Comparison of ENCODE assay signal across 8 mouse cellular contexts in the genomic region with DNA sequence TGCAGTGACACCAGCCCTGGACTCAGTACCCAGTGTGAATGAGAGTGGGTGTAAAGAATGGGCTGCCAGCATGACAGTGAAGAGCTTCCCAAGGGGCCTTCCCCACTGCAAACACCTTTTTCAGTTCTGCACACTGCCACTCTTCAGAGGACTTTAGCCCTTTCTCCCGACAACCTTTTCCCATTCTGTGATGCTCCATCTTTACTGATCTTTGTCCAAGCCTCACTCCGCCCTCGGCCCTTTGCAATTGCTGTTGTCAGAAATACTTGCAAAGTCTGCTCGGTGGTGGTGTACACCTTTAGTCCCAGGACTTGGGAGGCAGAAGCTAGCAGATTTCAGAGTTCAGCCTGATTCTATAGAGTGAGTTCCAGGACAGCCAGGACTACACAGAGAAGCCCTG. TPM values are rescaled to one million over a fixed set of nuclear protein-coding genes. Genes with fewer than 3 reads are reported as not detected.
DNase-seq lines count a peak whose midpoint lies in the region; ATAC-seq and TF ChIP-seq lines count a peak whose summit lies in the region.
"Had no signal": no experiment of that assay in that cellular context is flagged by ENCODE, and none has a peak within 500 bp of the region (broad histone marks: within the 10 kb centered on the region; RNA-seq: fewer than 3 reads in every experiment).

No protein-coding gene starts in this region.

- 81% methylated on average over 4 of the region's 4 CpGs for WGBS in lung, embryonic 15.5 days
- WGBS in hindbrain, embryonic 11.5 days, result 81% methylated on average over 4 of the region's 4 CpGs
- 90% methylated on average over 4 of the region's 4 CpGs for WGBS in limb, embryonic 14.5 days
- WGBS in stomach, embryonic 15.5 days, result 80% methylated on average over 4 of the region's 4 CpGs

- ATAC-seq in lung, embryonic 15.5 days (ENCODE audit: borderline replicate concordance, extremely low read depth, low FRiP score, low TSS enrichment), result no peak
- no peak for ATAC-seq in hindbrain, embryonic 11.5 days (ENCODE audit: low FRiP score)
- ATAC-seq in limb, embryonic 14.5 days (ENCODE audit: low FRiP score, low read depth), result no peak
- ATAC-seq in stomach, embryonic 15.5 days (ENCODE audit: insufficient read depth, low FRiP score, low read depth), result no peak

- peaks cover 33% of the 10 kb centered on the region for H3K4me1 ChIP-seq in lung, embryonic 15.5 days
- peaks cover 2% of the 10 kb centered on the region; the same call in 1 of the 2 replicates for H3K4me1 ChIP-seq in hindbrain, embryonic 11.5 days (replicated peaks; ENCODE audit: control insufficient read depth, insufficient read depth, low read length)
- H3K4me1 ChIP-seq in limb, embryonic 14.5 days (ENCODE audit: control insufficient read depth, insufficient read depth, low read length), result peaks cover 9% of the 10 kb centered on the region
- peaks cover 28% of the 10 kb centered on the region for H3K4me1 ChIP-seq in stomach, embryonic 15.5 days

- no peaks in the 10 kb centered on the region for H3K9me3 ChIP-seq in lung, embryonic 15.5 days
- no peaks in the 10 kb centered on the region for H3K9me3 ChIP-seq in hindbrain, embryonic 11.5 days (ENCODE audit: control insufficient read depth, low read length)
- no peaks in the 10 kb centered on the region for H3K9me3 ChIP-seq in limb, embryonic 14.5 days (ENCODE audit: control insufficient read depth, low read length)
- no peaks in the 10 kb centered on the region for H3K9me3 ChIP-seq in stomach, embryonic 15.5 days

- H3K9ac ChIP-seq in lung, embryonic 15.5 days, result peak overlapping the region; percentile 59; the same call in 1 of the 2 replicates
- H3K9ac ChIP-seq in hindbrain, embryonic 11.5 days (ENCODE audit: low read depth, low read length), result no peak overlapping the region
- 0 out of 2 replicates have a peak overlapping the region, but pooled peaks have one; percentile 63 for H3K9ac ChIP-seq in limb, embryonic 14.5 days (ENCODE audit: low read depth, low read length, severe bottlenecking)
- H3K9ac ChIP-seq in stomach, embryonic 15.5 days, result no peak overlapping the region

- peak overlapping the region; percentile 59; the same call in 1 of the 2 replicates for H3K4me3 ChIP-seq in lung, embryonic 15.5 days
- no peak overlapping the region for H3K4me3 ChIP-seq in hindbrain, embryonic 11.5 days (ENCODE audit: low read depth, low read length)
- no peak overlapping the region for H3K4me3 ChIP-seq in limb, embryonic 14.5 days (replicated peaks; ENCODE audit: low read length)
- H3K4me3 ChIP-seq in stomach, embryonic 15.5 days (replicated peaks), result peak overlapping the region; percentile 85; the same call in 1 of the 2 replicates

- H3K36me3 ChIP-seq in lung, embryonic 15.5 days, result peaks cover 7% of the 10 kb centered on the region
- peaks cover under 1% of the 10 kb centered on the region; the same call in 1 of the 2 replicates for H3K36me3 ChIP-seq in hindbrain, embryonic 11.5 days (ENCODE audit: control insufficient read depth, insufficient read depth, low read length)
- peaks cover 10% of the 10 kb centered on the region for H3K36me3 ChIP-seq in limb, embryonic 14.5 days (ENCODE audit: control insufficient read depth, insufficient read depth, low read length)
- peaks cover 11% of the 10 kb centered on the region; the same call in 1 of the 2 replicates for H3K36me3 ChIP-seq in stomach, embryonic 15.5 days

- no peaks in the 10 kb centered on the region for H3K27me3 ChIP-seq in lung, embryonic 15.5 days
- no peaks in the 10 kb centered on the region for H3K27me3 ChIP-seq in hindbrain, embryonic 11.5 days (ENCODE audit: control insufficient read depth, insufficient read depth, low read length)
- H3K27me3 ChIP-seq in limb, embryonic 14.5 days (ENCODE audit: control insufficient read depth, insufficient read depth, low read length), result no peaks in the 10 kb centered on the region
- no peaks in the 10 kb centered on the region for H3K27me3 ChIP-seq in stomach, embryonic 15.5 days (replicated peaks)

- H3K4me2 ChIP-seq in lung, embryonic 15.5 days, result peak overlapping the region; percentile 83
- 0 out of 2 replicates have a peak overlapping the region, but pooled peaks have one; percentile 69 for H3K4me2 ChIP-seq in hindbrain, embryonic 11.5 days (replicated peaks; ENCODE audit: low read depth, low read length)
- no peak overlapping the region for H3K4me2 ChIP-seq in limb, embryonic 14.5 days (replicated peaks; ENCODE audit: low read depth, low read length, severe bottlenecking)
- H3K4me2 ChIP-seq in stomach, embryonic 15.5 days, result peak overlapping the region; percentile 75

- H3K27ac ChIP-seq in lung, embryonic 15.5 days, result no peak overlapping the region
- no peak overlapping the region for H3K27ac ChIP-seq in hindbrain, embryonic 11.5 days (ENCODE audit: low read depth, low read length)
- no peak overlapping the region for H3K27ac ChIP-seq in limb, embryonic 14.5 days (replicated peaks; ENCODE audit: low read depth, low read length)
- no peak overlapping the region for H3K27ac ChIP-seq in stomach, embryonic 15.5 days

- no peak for DNase-seq in lung, adult 18-20 months
- no peak for DNase-seq in hindbrain, embryonic 11.5 days (ENCODE audit: low spot score)
- no peak for DNase-seq in limb, embryonic 14.5 days (ENCODE audit: low spot score)
- no peak for DNase-seq in gastrocnemius, postnatal 25 days
- DNase-seq in urinary bladder, postnatal 10 days (ENCODE audit: low spot score), result no peak
- DNase-seq: thymus, adult 18-20 months had no signal

- TF ChIP-seq POLR2A in limb, embryonic 14.5 days (IDR thresholded peaks at IDR 0.05; ENCODE audit: borderline replicate concordance, extremely low read depth, insufficient read depth, insufficient read length), result no peak

RNA-seq across cellular contexts. Expression of gene Lamtor2, which starts 1.3 kb away (rescaled TPM):
- polyA plus RNA-seq in lung, embryonic 15.5 days (2015; fragmentation: Nextera tagmentation; extraction: Ambion mirVana), result 165 and 178 TPM in 2 replicates
- polyA plus RNA-seq in hindbrain, embryonic 11.5 days (2014; fragmentation: Nextera tagmentation; extraction: Ambion mirVana), result 76.1 and 93.9 TPM in 2 replicates
- polyA plus RNA-seq in limb, embryonic 14.5 days (2012; rRNA removed), result 92.5 and 117 TPM in 2 replicates
- 100 and 103 TPM in 2 replicates for polyA plus RNA-seq in limb, embryonic 14.5 days (2014; fragmentation: Nextera tagmentation; extraction: Ambion mirVana)
- polyA plus RNA-seq in stomach, embryonic 15.5 days (2015; fragmentation: Nextera tagmentation; extraction: Ambion mirVana), result 193 and 198 TPM in 2 replicates
- total RNA-seq in gastrocnemius, postnatal 25 days (2021), result 10 to 100 TPM; 76.1 to 81.1 TPM

RNA-seq across cellular contexts. Expression of gene Ubqln4, which starts 2.0 kb away (rescaled TPM):
- 46.4 and 49.4 TPM in 2 replicates for polyA plus RNA-seq in lung, embryonic 15.5 days (2015; fragmentation: Nextera tagmentation; extraction: Ambion mirVana)
- polyA plus RNA-seq in hindbrain, embryonic 11.5 days (2014; fragmentation: Nextera tagmentation; extraction: Ambion mirVana), result 62.6 and 66.3 TPM in 2 replicates
- 90.4 and 112 TPM in 2 replicates for polyA plus RNA-seq in limb, embryonic 14.5 days (2012; rRNA removed)
- polyA plus RNA-seq in limb, embryonic 14.5 days (2014; fragmentation: Nextera tagmentation; extraction: Ambion mirVana), result 52.5 and 57.8 TPM in 2 replicates
- 40.2 and 40.9 TPM in 2 replicates for polyA plus RNA-seq in stomach, embryonic 15.5 days (2015; fragmentation: Nextera tagmentation; extraction: Ambion mirVana)
- 10 to 100 TPM; 59.6 to 67.2 TPM for total RNA-seq in gastrocnemius, postnatal 25 days (2021)

RNA-seq across cellular contexts. Expression of gene Rab25, which starts 3.5 kb away (rescaled TPM):
- 33.1 and 36.4 TPM in 2 replicates for polyA plus RNA-seq in lung, embryonic 15.5 days (2015; fragmentation: Nextera tagmentation; extraction: Ambion mirVana)
- polyA plus RNA-seq in hindbrain, embryonic 11.5 days (2014; fragmentation: Nextera tagmentation; extraction: Ambion mirVana), result 1.1 and 1.8 TPM in 2 replicates
- polyA plus RNA-seq in limb, embryonic 14.5 days (2012; rRNA removed), result 27.0 and 35.0 TPM in 2 replicates
- polyA plus RNA-seq in limb, embryonic 14.5 days (2014; fragmentation: Nextera tagmentation; extraction: Ambion mirVana), result 52.7 and 70.4 TPM in 2 replicates
- polyA plus RNA-seq in stomach, embryonic 15.5 days (2015; fragmentation: Nextera tagmentation; extraction: Ambion mirVana), result 86.9 and 90.6 TPM in 2 replicates
- total RNA-seq in gastrocnemius, postnatal 25 days (2021), result not detected

RNA-seq across cellular contexts. Expression of gene Mex3a, which starts 19.4 kb away (rescaled TPM):
- polyA plus RNA-seq in lung, embryonic 15.5 days (2015; fragmentation: Nextera tagmentation; extraction: Ambion mirVana), result 15.8 and 16.8 TPM in 2 replicates
- polyA plus RNA-seq in hindbrain, embryonic 11.5 days (2014; fragmentation: Nextera tagmentation; extraction: Ambion mirVana), result 45.9 and 51.9 TPM in 2 replicates
- 49.3 and 60.8 TPM in 2 replicates for polyA plus RNA-seq in limb, embryonic 14.5 days (2012; rRNA removed)
- polyA plus RNA-seq in limb, embryonic 14.5 days (2014; fragmentation: Nextera tagmentation; extraction: Ambion mirVana), result 26.7 and 33.1 TPM in 2 replicates
- 11.9 and 12.1 TPM in 2 replicates for polyA plus RNA-seq in stomach, embryonic 15.5 days (2015; fragmentation: Nextera tagmentation; extraction: Ambion mirVana)
- total RNA-seq in gastrocnemius, postnatal 25 days (2021), result under 1 TPM; 0.24 to 0.33 TPM

RNA-seq across cellular contexts. Expression of gene Ssr2, which starts 24.1 kb away (rescaled TPM):
- polyA plus RNA-seq in lung, embryonic 15.5 days (2015; fragmentation: Nextera tagmentation; extraction: Ambion mirVana), result 290 and 301 TPM in 2 replicates
- 152 and 169 TPM in 2 replicates for polyA plus RNA-seq in hindbrain, embryonic 11.5 days (2014; fragmentation: Nextera tagmentation; extraction: Ambion mirVana)
- 422 and 466 TPM in 2 replicates for polyA plus RNA-seq in limb, embryonic 14.5 days (2012; rRNA removed)
- 307 and 325 TPM in 2 replicates for polyA plus RNA-seq in limb, embryonic 14.5 days (2014; fragmentation: Nextera tagmentation; extraction: Ambion mirVana)
- 339 and 359 TPM in 2 replicates for polyA plus RNA-seq in stomach, embryonic 15.5 days (2015; fragmentation: Nextera tagmentation; extraction: Ambion mirVana)
- 10 to 100 TPM; 52.2 to 63.2 TPM for total RNA-seq in gastrocnemius, postnatal 25 days (2021)

Comparison
In these comparisons a context has a peak if more than half of its experiments do, and no peak if none do; other contexts are left out.
1. H3K4me3 ChIP-seq: peak in lung, embryonic 15.5 days (single experiment) and stomach, embryonic 15.5 days (single experiment); none in hindbrain, embryonic 11.5 days (single experiment) and limb, embryonic 14.5 days (single experiment).
2. H3K9ac ChIP-seq: peak in lung, embryonic 15.5 days (single experiment) and limb, embryonic 14.5 days (single experiment); none in hindbrain, embryonic 11.5 days (single experiment) and stomach, embryonic 15.5 days (single experiment).